Mouse (Mus musculus) hindbrain, embryonic 11.5 days (tissue): ENCODE results near the gene Arpc2. TPM values are rescaled to one million over a fixed set of nuclear protein-coding genes. Genes with fewer than 3 reads are reported as not detected.
A peak's percentile ranks its signal among the peaks of the same experiment; 100 is the strongest.

Experiments used
- ATAC-seq: fragments of 200-750 bp; cut with Nextera tagmentation; 2 replicates; pipeline ENCODE4 v1.8.0; 2017; ENCODE audit warnings: mild to moderate bottlenecking, moderate TSS enrichment, moderate library complexity; ENCODE audit not compliant: low FRiP score
- DNase-seq: peaks from one replicate; pipeline ENCODE4 v3.0.0-alpha.2; 2015; ENCODE audit warnings: low spot score
- H3K27ac ChIP-seq: fragments of 300-500 bp; sonication (generic); 2 replicates; pipeline ENCODE4 v1.5.1; 2014; ENCODE audit warnings: mild to moderate bottlenecking, low read depth, low read length
- H3K27me3 ChIP-seq: fragments of 300-500 bp; sonication (generic); 2 replicates; pipeline ENCODE4 v1.6.1; 2014; ENCODE audit warnings: mild to moderate bottlenecking, low read length, moderate library complexity, mixed read lengths; ENCODE audit not compliant: control insufficient read depth, insufficient read depth
- H3K36me3 ChIP-seq: fragments of 300-500 bp; sonication (generic); 2 replicates; pipeline ENCODE4 v1.6.1; 2014; ENCODE audit warnings: mild to moderate bottlenecking, low read length, moderate library complexity, mixed read lengths; ENCODE audit not compliant: control insufficient read depth, insufficient read depth
- H3K4me1 ChIP-seq: fragments of 300-500 bp; sonication (generic); replicated peaks from 2 replicates; pipeline ENCODE4 v1.6.1; 2014; ENCODE audit warnings: low read length, mixed read lengths; ENCODE audit not compliant: control insufficient read depth, insufficient read depth
- H3K4me2 ChIP-seq: fragments of 300-500 bp; sonication (generic); replicated peaks from 2 replicates; pipeline ENCODE4 v1.6.1; 2014; ENCODE audit warnings: mild to moderate bottlenecking, low read depth, low read length
- H3K4me3 ChIP-seq: fragments of 300-500 bp; sonication (generic); 2 replicates; pipeline ENCODE4 v1.5.1; 2014; ENCODE audit warnings: low read depth, low read length
- H3K9ac ChIP-seq: fragments of 300-500 bp; sonication (generic); 2 replicates; pipeline ENCODE4 v1.6.1; 2014; ENCODE audit warnings: low read depth, low read length
- H3K9me3 ChIP-seq: fragments of 300-500 bp; sonication (generic); 2 replicates; pipeline ENCODE4 v1.6.1; 2016; ENCODE audit warnings: low read length; ENCODE audit not compliant: control insufficient read depth
- WGBS: fragments of 180-500 bp; shearing (Covaris S2); extraction: QIAGEN DNeasy Blood & Tissue Kit; methylation state at CpG from one replicate; pipeline ENCODE4 v1.1.7; 2014; 5-methylcytosine and 5-hydroxymethylcytosine counted together
- polyA plus RNA-seq: library from polyadenylated mRNA; unstranded; fragments of >200 nt; fragmentation: Nextera tagmentation; extraction: Ambion mirVana; gene quantifications from 2 replicates; pipeline ENCODE4 v1.2.1, GENCODE M21; 2014

Gene Arpc2
- polyA plus RNA-seq, 1 experiment from 2014 or later, result 330 TPM

- DNase-seq, result no peak
- no peaks in the 10 kb centered on the region for H3K4me1 ChIP-seq
- WGBS, result 87% methylated on average over 11 of the region's 11 CpGs
- H3K9me3 ChIP-seq, result no peaks in the 10 kb centered on the region
- H3K27ac ChIP-seq, result no peak overlapping the region
- ATAC-seq, result no peak
- H3K4me2 ChIP-seq, result no peak overlapping the region
- H3K4me3 ChIP-seq, result no peak overlapping the region
- no peaks in the 10 kb centered on the region for H3K36me3 ChIP-seq
- no peak overlapping the region for H3K9ac ChIP-seq
- no peaks in the 10 kb centered on the region for H3K27me3 ChIP-seq
Observed at GRCm38 (mm10) chr1:74292331-74293020, 56.6 kb downstream of the Arpc2 start.

- no peak overlapping the region for H3K4me3 ChIP-seq
- DNase-seq (no peak), ATAC-seq (no peak)
- no peaks in the 10 kb centered on the region for H3K4me1 ChIP-seq
- H3K4me2 ChIP-seq, result no peak overlapping the region
- no peaks in the 10 kb centered on the region for H3K9me3 ChIP-seq
- no peak overlapping the region for H3K9ac ChIP-seq
- no peaks in the 10 kb centered on the region for H3K36me3 ChIP-seq
- WGBS, result 89% methylated on average over 8 of the region's 8 CpGs
- no peaks in the 10 kb centered on the region for H3K27me3 ChIP-seq
- H3K27ac ChIP-seq, result no peak overlapping the region
Observed at GRCm38 (mm10) chr1:74293306-74293960, 57.5 kb downstream of the Arpc2 start.

- DNase-seq (no peak), ATAC-seq (no peak)
- H3K4me1 ChIP-seq, result no peaks in the 10 kb centered on the region
- H3K9ac ChIP-seq, result no peak overlapping the region
- 95% methylated on average over 3 of the region's 3 CpGs for WGBS
- no peaks in the 10 kb centered on the region for H3K27me3 ChIP-seq
- no peak overlapping the region for H3K4me2 ChIP-seq
- H3K4me3 ChIP-seq, result no peak overlapping the region
- H3K36me3 ChIP-seq, result no peaks in the 10 kb centered on the region
- no peak overlapping the region for H3K27ac ChIP-seq
- no peaks in the 10 kb centered on the region for H3K9me3 ChIP-seq
Observed at GRCm38 (mm10) chr1:74294090-74294643, 58.3 kb downstream of the Arpc2 start.

- WGBS, result 97% methylated on average over 6 of the region's 6 CpGs
Observed at GRCm38 (mm10) chr1:74294733-74295455, 59.0 kb downstream of the Arpc2 start.

GRCm38 (mm10) chr1:74295456-74296171 is 59.7 kb downstream of the Arpc2 start:
- Histone ChIP-seq H3K4me1 (no peaks in the 10 kb centered on the region), H3K27me3 (no peaks in the 10 kb centered on the region), H3K9ac (no peak overlapping the region), H3K9me3 (no peaks in the 10 kb centered on the region), H3K4me3 (no peak overlapping the region), H3K4me2 (no peak overlapping the region), H3K27ac (peak overlapping the region; percentile 40; the same call in 1 of the 2 replicates), H3K36me3 (no peaks in the 10 kb centered on the region)
- DNase-seq (peak; percentile 37), ATAC-seq (peak; percentile 72)
- WGBS, result 25% methylated on average over 9 of the region's 9 CpGs

More at GRCm38 (mm10) chr1:74294733-74295455, 59.0 kb downstream of the Arpc2 start:
- ATAC-seq, result peak; percentile 26
- H3K9ac ChIP-seq, result no peak overlapping the region
- DNase-seq, result no peak
- H3K4me2 ChIP-seq, result no peak overlapping the region
- H3K27ac ChIP-seq, result peak overlapping the region; percentile 40; the same call in 1 of the 2 replicates
- no peaks in the 10 kb centered on the region for H3K4me1 ChIP-seq
- no peaks in the 10 kb centered on the region for H3K9me3 ChIP-seq
- H3K36me3 ChIP-seq, result no peaks in the 10 kb centered on the region
- H3K4me3 ChIP-seq, result no peak overlapping the region
- H3K27me3 ChIP-seq, result no peaks in the 10 kb centered on the region

GRCm38 (mm10) chr1:74296477-74296876 is 60.6 kb downstream of the Arpc2 start:
- Histone ChIP-seq H3K9me3 (no peaks in the 10 kb centered on the region), H3K27me3 (no peaks in the 10 kb centered on the region), H3K4me2 (no peak overlapping the region), H3K9ac (no peak overlapping the region), H3K27ac (peak overlapping the region; percentile 7; the same call in 1 of the 2 replicates), H3K4me1 (no peaks in the 10 kb centered on the region), H3K36me3 (no peaks in the 10 kb centered on the region), H3K4me3 (no peak overlapping the region)
- DNase-seq (no peak), ATAC-seq (no peak)
- 67% methylated on average over 6 of the region's 6 CpGs for WGBS

GRCm38 (mm10) chr1:74297269-74297668 is 61.4 kb downstream of the Arpc2 start:
- WGBS, result 78% methylated on average over 3 of the region's 3 CpGs
- ATAC-seq, result no peak
- no peak overlapping the region for H3K9ac ChIP-seq
- H3K27ac ChIP-seq, result no peak overlapping the region
- no peak overlapping the region for H3K4me3 ChIP-seq
- H3K4me1 ChIP-seq, result no peaks in the 10 kb centered on the region
- H3K27me3 ChIP-seq, result no peaks in the 10 kb centered on the region
- no peaks in the 10 kb centered on the region for H3K9me3 ChIP-seq
- DNase-seq, result no peak
- no peak overlapping the region for H3K4me2 ChIP-seq
- H3K36me3 ChIP-seq, result no peaks in the 10 kb centered on the region

GRCm38 (mm10) chr1:74298157-74298750 is 62.4 kb downstream of the Arpc2 start:
- Histone ChIP-seq H3K9me3 (no peaks in the 10 kb centered on the region), H3K4me1 (no peaks in the 10 kb centered on the region), H3K4me2 (no peak overlapping the region), H3K9ac (no peak overlapping the region), H3K36me3 (no peaks in the 10 kb centered on the region), H3K27me3 (no peaks in the 10 kb centered on the region), H3K27ac (no peak overlapping the region), H3K4me3 (no peak overlapping the region)
- 91% methylated on average over 5 of the region's 5 CpGs for WGBS
- ATAC-seq, result no peak
- DNase-seq, result no peak
